Mouse (Mus musculus): Measurements from ENCODE around the gene Lmo4. TPM values are rescaled to one million over a fixed set of nuclear protein-coding genes. Genes with fewer than 3 reads are reported as not detected.

Gene Lmo4
- total and polyA plus RNA-seq, 3 experiments = 46.3 to 64.0 (median 57.6) TPM

GRCm38 (mm10) chr3:144207498-144207897, 2.5 kb upstream of the Lmo4 start:
- peak; percentile 84 for DNase-seq (ENCODE audit: extremely low read depth)
- Histone ChIP-seq H3K27ac (ENCODE audit: insufficient read depth, low read depth) (no peak overlapping the region), H3K79me2 (replicated peaks; ENCODE audit: control insufficient read depth, extremely low read depth, insufficient read depth, poor library complexity, severe bottlenecking) (peaks cover 22% of the 10 kb centered on the region), H3K9ac (ENCODE audit: insufficient read depth, low read depth) (no peak overlapping the region), H3K4me3 (replicated peaks in 1 of 3; ENCODE audit: low read depth in 2 of 3, low read length in 2 of 3, poor library complexity in 1 of 3) (no peak overlapping the region), H3K27me3 (replicated peaks) (no peaks in the 10 kb centered on the region), H3K36me3 (replicated peaks in 1 of 2; ENCODE audit: control insufficient read depth in 1 of 2, insufficient read depth in 1 of 2, low read length in 1 of 2) (no peaks in the 10 kb centered on the region), H3K4me1 (ENCODE audit: control insufficient read depth in 1 of 2, insufficient read depth in 2 of 2) (peaks cover 0 to 12% of the 10 kb centered on the region in 2 experiments; a peak in 2 of 4 replicates), H3K4me2 (ENCODE audit: insufficient read depth, low read depth, poor library complexity, severe bottlenecking) (no peak overlapping the region), H3K9me3 (replicated peaks; ENCODE audit: low read length) (no peaks in the 10 kb centered on the region)
- peak; percentile 91 for TF ChIP-seq RAD21 (IDR thresholded peaks at IDR 0.05; ENCODE audit: low read depth, low read length)
- no peak for TF ChIP-seq E2F4 (IDR thresholded peaks at IDR 0.05; ENCODE audit: insufficient replicate concordance, low read depth, low read length)
- peak; percentile 12; the same call in 1 of the 2 replicates for TF ChIP-seq TCF12 (IDR thresholded peaks at IDR 0.05; ENCODE audit: low read depth, low read length)
- TF ChIP-seq USF1 (IDR thresholded peaks at IDR 0.05; ENCODE audit: low read depth, low read length) = no peak
- no peak for TF ChIP-seq NELFE (IDR thresholded peaks at IDR 0.05; ENCODE audit: low read depth, low read length)
- peak; percentile 53 for TF ChIP-seq JUND (conservative IDR thresholded peaks at IDR 0.05; ENCODE audit: low read depth, low read length)
- no peak for TF ChIP-seq USF2 (conservative IDR thresholded peaks at IDR 0.05; ENCODE audit: low read depth, low read length)
- peak; percentile 94 for TF ChIP-seq SMC3 (IDR thresholded peaks at IDR 0.05; ENCODE audit: low read depth, low read length)
- TF ChIP-seq ZC3H11A (IDR thresholded peaks at IDR 0.05; ENCODE audit: low read depth, low read length) = peak; percentile 81; the same call in 1 of the 2 replicates
- peak; percentile 96 for TF ChIP-seq CTCF (conservative IDR thresholded peaks at IDR 0.05 in 1 of 2, IDR thresholded peaks at IDR 0.05 in 1 of 2; ENCODE audit: low read depth in 2 of 2, low read length in 2 of 2)
- 0 out of 2 replicates have a peak, but pooled peaks have one; percentile 28 for TF ChIP-seq ELF1 (IDR thresholded peaks at IDR 0.05; ENCODE audit: low read depth, low read length)
- 0 out of 2 replicates have a peak, but pooled peaks have one; percentile 3 for TF ChIP-seq MEF2A (IDR thresholded peaks at IDR 0.05; ENCODE audit: borderline replicate concordance, low read depth, low read length)
- dilution Hi-C loops (cut with MboI; ENCODE audit: extremely low pct_ligation_motif_present, extremely low pct_unique_long_range_greater_than_20kb, low sequenced_read_pairs) = no loop called here
- in situ Hi-C loops (cut with MboI; ENCODE audit: low pct_ligation_motif_present, low pct_unique_long_range_greater_than_20kb, low sequenced_read_pairs) = loop anchor here (10.0 kb wide), 1 partner anchor 167 kb away; no protein-coding TSS in a partner anchor

- H3K27ac ChIP-seq (ENCODE audit: insufficient read depth, low read depth) = no peak overlapping the region
- H3K4me3 ChIP-seq (replicated peaks in 1 of 3; ENCODE audit: low read depth in 2 of 3, low read length in 2 of 3, poor library complexity in 1 of 3) = no peak overlapping the region
- H3K79me2 ChIP-seq (replicated peaks; ENCODE audit: control insufficient read depth, extremely low read depth, insufficient read depth, poor library complexity, severe bottlenecking) = peaks cover 22% of the 10 kb centered on the region
- no peaks in the 10 kb centered on the region for H3K27me3 ChIP-seq (replicated peaks)
- DNase-seq (ENCODE audit: extremely low read depth) = no peak
- in situ Hi-C loops (cut with MboI; ENCODE audit: low pct_ligation_motif_present, low pct_unique_long_range_greater_than_20kb, low sequenced_read_pairs) (loop anchor here (10.0 kb wide), 1 partner anchor 168 kb away; no protein-coding TSS in a partner anchor), dilution Hi-C loops (cut with MboI; ENCODE audit: extremely low pct_ligation_motif_present, extremely low pct_unique_long_range_greater_than_20kb, low sequenced_read_pairs) (no loop called here)
- TF ChIP-seq ZKSCAN1 (IDR thresholded peaks at IDR 0.05; ENCODE audit: borderline replicate concordance, low read depth, low read length) (no peak), USF1 (IDR thresholded peaks at IDR 0.05; ENCODE audit: low read depth, low read length) (no peak), MAX (IDR thresholded peaks at IDR 0.05; ENCODE audit: low read length) (no peak), MEF2A (IDR thresholded peaks at IDR 0.05; ENCODE audit: borderline replicate concordance, low read depth, low read length) (no peak), ZC3H11A (IDR thresholded peaks at IDR 0.05; ENCODE audit: low read depth, low read length) (no peak), ELF1 (IDR thresholded peaks at IDR 0.05; ENCODE audit: low read depth, low read length) (no peak), TCF12 (IDR thresholded peaks at IDR 0.05; ENCODE audit: low read depth, low read length) (no peak), ZMIZ1 (IDR thresholded peaks at IDR 0.05; ENCODE audit: low read depth, low read length) (no peak), E2F4 (IDR thresholded peaks at IDR 0.05; ENCODE audit: insufficient replicate concordance, low read depth, low read length) (no peak)
- H3K4me1 ChIP-seq (ENCODE audit: control insufficient read depth in 1 of 2, insufficient read depth in 2 of 2) = peaks cover 0 to 13% of the 10 kb centered on the region in 2 experiments; a peak in 2 of 4 replicates
- no peak overlapping the region for H3K9ac ChIP-seq (ENCODE audit: insufficient read depth, low read depth)
- no peak overlapping the region for H3K4me2 ChIP-seq (ENCODE audit: insufficient read depth, low read depth, poor library complexity, severe bottlenecking)
- H3K36me3 ChIP-seq (replicated peaks in 1 of 2; ENCODE audit: control insufficient read depth in 1 of 2, insufficient read depth in 1 of 2, low read length in 1 of 2) = no peaks in the 10 kb centered on the region
- H3K9me3 ChIP-seq (replicated peaks; ENCODE audit: low read length) = no peaks in the 10 kb centered on the region
Measured at GRCm38 (mm10) chr3:144206942-144207341, 1.9 kb upstream of the Lmo4 start.

Measured in CH12.LX (cell line).